Mouse (Mus musculus) hindbrain, embryonic 14.5 days (tissue): ENCODE measurements around the gene Alcam. TPM values are rescaled to one million over a fixed set of nuclear protein-coding genes. Genes with fewer than 3 reads are reported as not detected.

ENCODE experiments used
- ATAC-seq: fragments of 200-750 bp; cut with Nextera tagmentation; 2 replicates; pipeline ENCODE4 v1.8.0; 2017; ENCODE audit warnings: moderate number of reproducible peaks, mild to moderate bottlenecking, moderate TSS enrichment, moderate library complexity; ENCODE audit not compliant: low FRiP score
- DNase-seq: peaks from one replicate; pipeline ENCODE4 v3.0.0-alpha.2; 2015; ENCODE audit warnings: low spot score
- H3K27ac ChIP-seq: fragments of 300-500 bp; sonication (generic); 2 replicates; pipeline ENCODE4 v1.5.1; 2014; ENCODE audit warnings: mild to moderate bottlenecking, moderate library complexity
- H3K27me3 ChIP-seq: fragments of 300-500 bp; sonication (generic); 2 replicates; pipeline ENCODE4 v1.6.1; 2014; ENCODE audit warnings: mild to moderate bottlenecking, low read length, mixed read lengths; ENCODE audit not compliant: control insufficient read depth, insufficient read depth
- H3K36me3 ChIP-seq: fragments of 300-500 bp; sonication (generic); replicated peaks from 2 replicates; pipeline ENCODE4 v1.6.1; 2014; ENCODE audit not compliant: control insufficient read depth, insufficient read depth
- H3K4me1 ChIP-seq: fragments of 300-500 bp; sonication (generic); replicated peaks from 2 replicates; pipeline ENCODE4 v1.6.1; 2014; ENCODE audit warnings: antibody characterized with exemption, low read length, mixed read lengths; ENCODE audit not compliant: control insufficient read depth, insufficient read depth
- H3K4me2 ChIP-seq: fragments of 300-500 bp; sonication (generic); replicated peaks from 2 replicates; pipeline ENCODE4 v1.6.1; 2014; ENCODE audit warnings: mild to moderate bottlenecking, moderate library complexity
- H3K4me3 ChIP-seq: fragments of 300-500 bp; sonication (generic); replicated peaks from 2 replicates; pipeline ENCODE4 v1.5.1; 2014; ENCODE audit warnings: mild to moderate bottlenecking, low read length
- H3K9ac ChIP-seq: fragments of 300-500 bp; sonication (generic); 2 replicates; pipeline ENCODE4 v1.6.1; 2014
- H3K9me3 ChIP-seq: fragments of 300-500 bp; sonication (generic); 2 replicates; pipeline ENCODE4 v1.6.1; 2016; ENCODE audit warnings: low read length; ENCODE audit not compliant: control insufficient read depth
- WGBS: fragments of 180-500 bp; shearing (Covaris S2); extraction: QIAGEN DNeasy Blood & Tissue Kit; methylation state at CpG from one replicate; pipeline ENCODE4 v1.1.7; 2014; 5-methylcytosine and 5-hydroxymethylcytosine counted together
- polyA plus RNA-seq: library from polyadenylated mRNA; unstranded; fragments of >200 nt; fragmentation: Nextera tagmentation; extraction: Ambion mirVana; gene quantifications from 2 replicates; pipeline ENCODE4 v1.2.1, GENCODE M21; 2014

Alcam gene
- polyA plus RNA-seq, 1 experiment from 2014 or later, result 63.5 TPM

GRCm38 (mm10) chr16:52386781-52387300 is 67.0 kb downstream of the Alcam start:
- peaks cover 13% of the 10 kb centered on the region for H3K4me1 ChIP-seq
- H3K27ac ChIP-seq, result no peak overlapping the region
- ATAC-seq (no peak), DNase-seq (no peak)
- H3K4me2 ChIP-seq, result no peak overlapping the region
- H3K9me3 ChIP-seq, result no peaks in the 10 kb centered on the region
- no peak overlapping the region for H3K9ac ChIP-seq
- 39% methylated on average over 5 of the region's 5 CpGs for WGBS
- H3K27me3 ChIP-seq, result no peaks in the 10 kb centered on the region
- H3K4me3 ChIP-seq, result no peak overlapping the region
- no peaks in the 10 kb centered on the region for H3K36me3 ChIP-seq

- DNase-seq (no peak), ATAC-seq (no peak)
- no peak overlapping the region for H3K27ac ChIP-seq
- H3K4me2 ChIP-seq, result peak overlapping the region; percentile 3
- WGBS, result 41% methylated on average over 13 of the region's 13 CpGs
- no peaks in the 10 kb centered on the region for H3K9me3 ChIP-seq
- H3K4me3 ChIP-seq, result no peak overlapping the region
- no peaks in the 10 kb centered on the region for H3K36me3 ChIP-seq
- H3K9ac ChIP-seq, result no peak overlapping the region
- H3K4me1 ChIP-seq, result peaks cover 13% of the 10 kb centered on the region
- H3K27me3 ChIP-seq, result no peaks in the 10 kb centered on the region
These were observed 70.3 kb downstream of the Alcam start for GRCm38 (mm10) chr16:52383456-52384185.

GRCm38 (mm10) chr16:52378811-52379597 is 74.9 kb downstream of the Alcam start:
- Histone ChIP-seq H3K9ac (no peak overlapping the region), H3K4me3 (no peak overlapping the region), H3K9me3 (no peaks in the 10 kb centered on the region), H3K27me3 (no peaks in the 10 kb centered on the region), H3K27ac (no peak overlapping the region), H3K4me1 (peaks cover 6% of the 10 kb centered on the region; the same call in 1 of the 2 replicates), H3K36me3 (no peaks in the 10 kb centered on the region), H3K4me2 (no peak overlapping the region)
- ATAC-seq (no peak), DNase-seq (no peak)
- WGBS, result 81% methylated on average over 7 of the region's 7 CpGs

- H3K4me3 ChIP-seq, result no peak overlapping the region
- H3K9me3 ChIP-seq, result no peaks in the 10 kb centered on the region
- no peak for DNase-seq
- no peaks in the 10 kb centered on the region for H3K4me1 ChIP-seq
- no peaks in the 10 kb centered on the region for H3K27me3 ChIP-seq
- H3K36me3 ChIP-seq, result no peaks in the 10 kb centered on the region
- no peak overlapping the region for H3K27ac ChIP-seq
- WGBS, result 88% methylated on average over 2 of the region's 2 CpGs
- no peak overlapping the region for H3K9ac ChIP-seq
- ATAC-seq, result no peak
- H3K4me2 ChIP-seq, result no peak overlapping the region
These were observed 77.0 kb downstream of the Alcam start for GRCm38 (mm10) chr16:52376827-52377226.

GRCm38 (mm10) chr16:52371956-52372355 is 81.9 kb downstream of the Alcam start:
- Histone ChIP-seq H3K4me3 (no peak overlapping the region), H3K9me3 (no peaks in the 10 kb centered on the region), H3K4me2 (no peak overlapping the region), H3K4me1 (no peaks in the 10 kb centered on the region), H3K9ac (no peak overlapping the region), H3K36me3 (no peaks in the 10 kb centered on the region), H3K27me3 (no peaks in the 10 kb centered on the region), H3K27ac (no peak overlapping the region)
- 92% methylated on average over 2 of the region's 2 CpGs for WGBS
- ATAC-seq (no peak), DNase-seq (no peak)

GRCm38 (mm10) chr16:52368521-52368920 is 85.4 kb downstream of the Alcam start:
- Histone ChIP-seq H3K4me2 (no peak overlapping the region), H3K36me3 (no peaks in the 10 kb centered on the region), H3K4me1 (no peaks in the 10 kb centered on the region), H3K9ac (no peak overlapping the region), H3K4me3 (no peak overlapping the region), H3K9me3 (no peaks in the 10 kb centered on the region), H3K27ac (no peak overlapping the region), H3K27me3 (no peaks in the 10 kb centered on the region)
- DNase-seq (no peak), ATAC-seq (no peak)
- 96% methylated on average over 5 of the region's 5 CpGs for WGBS

- H3K9me3 ChIP-seq, result no peaks in the 10 kb centered on the region
- H3K27me3 ChIP-seq, result no peaks in the 10 kb centered on the region
- 92% methylated on average over 4 of the region's 4 CpGs for WGBS
- DNase-seq, result no peak
- no peak overlapping the region for H3K9ac ChIP-seq
- no peak overlapping the region for H3K4me2 ChIP-seq
- ATAC-seq, result no peak
- no peaks in the 10 kb centered on the region for H3K4me1 ChIP-seq
- no peak overlapping the region for H3K27ac ChIP-seq
- H3K36me3 ChIP-seq, result no peaks in the 10 kb centered on the region
- no peak overlapping the region for H3K4me3 ChIP-seq
These were observed 87.0 kb downstream of the Alcam start for GRCm38 (mm10) chr16:52366915-52367314.

GRCm38 (mm10) chr16:52363944-52364511 is 89.8 kb downstream of the Alcam start:
- 70% methylated on average over 4 of the region's 4 CpGs for WGBS
- 0 out of 2 replicates have a peak overlapping the region, but pooled peaks have one; percentile 29 for H3K27ac ChIP-seq
- H3K4me3 ChIP-seq, result no peak overlapping the region
- no peaks in the 10 kb centered on the region for H3K9me3 ChIP-seq
- no peak overlapping the region for H3K9ac ChIP-seq
- H3K27me3 ChIP-seq, result no peaks in the 10 kb centered on the region
- no peaks in the 10 kb centered on the region for H3K36me3 ChIP-seq
- DNase-seq (no peak), ATAC-seq (peak; percentile 74; the same call in 1 of the 2 replicates)
- H3K4me1 ChIP-seq, result no peaks in the 10 kb centered on the region
- no peak overlapping the region for H3K4me2 ChIP-seq

- Histone ChIP-seq H3K9ac (no peak overlapping the region), H3K4me3 (no peak overlapping the region), H3K27ac (no peak overlapping the region), H3K9me3 (no peaks in the 10 kb centered on the region), H3K36me3 (no peaks in the 10 kb centered on the region), H3K4me2 (no peak overlapping the region), H3K4me1 (no peaks in the 10 kb centered on the region), H3K27me3 (no peaks in the 10 kb centered on the region)
- no peak for ATAC-seq
- no peak for DNase-seq
- WGBS, result 86% methylated on average over 2 of the region's 2 CpGs
These were observed 110.3 kb downstream of the Alcam start for GRCm38 (mm10) chr16:52343467-52344033.
